Mouse (Mus musculus) adipocyte (in vitro differentiated cells): Measurements from ENCODE around the gene Oas1e.

Experiments used
- DNase-seq: peaks from one replicate; pipeline ENCODE4 v3.0.0-alpha.2; 2016; ENCODE audit warnings: low spot score

The Oas1e gene

DNA sequence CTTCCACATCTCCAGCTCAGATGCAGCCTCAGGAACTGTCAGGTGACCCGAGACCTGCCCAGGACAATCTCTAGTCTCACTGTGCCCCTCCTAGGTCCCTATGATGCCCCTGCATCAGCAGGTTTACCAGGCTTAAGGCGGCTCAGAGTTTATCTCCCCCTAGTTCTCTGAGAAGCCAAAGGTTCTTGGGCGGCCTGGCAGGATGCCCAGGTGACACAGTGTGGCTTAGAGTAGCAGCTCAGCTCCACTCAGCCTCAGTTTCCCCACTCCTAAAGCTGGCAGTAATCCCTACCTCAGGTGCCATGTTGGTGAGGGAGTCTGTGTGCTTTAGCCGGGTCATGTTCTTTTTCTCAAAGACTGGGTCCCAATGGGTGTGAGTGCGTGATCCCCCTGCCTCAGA, 18.5 kb downstream of the Oas1e start:
- DNase-seq, result no peak

DNA sequence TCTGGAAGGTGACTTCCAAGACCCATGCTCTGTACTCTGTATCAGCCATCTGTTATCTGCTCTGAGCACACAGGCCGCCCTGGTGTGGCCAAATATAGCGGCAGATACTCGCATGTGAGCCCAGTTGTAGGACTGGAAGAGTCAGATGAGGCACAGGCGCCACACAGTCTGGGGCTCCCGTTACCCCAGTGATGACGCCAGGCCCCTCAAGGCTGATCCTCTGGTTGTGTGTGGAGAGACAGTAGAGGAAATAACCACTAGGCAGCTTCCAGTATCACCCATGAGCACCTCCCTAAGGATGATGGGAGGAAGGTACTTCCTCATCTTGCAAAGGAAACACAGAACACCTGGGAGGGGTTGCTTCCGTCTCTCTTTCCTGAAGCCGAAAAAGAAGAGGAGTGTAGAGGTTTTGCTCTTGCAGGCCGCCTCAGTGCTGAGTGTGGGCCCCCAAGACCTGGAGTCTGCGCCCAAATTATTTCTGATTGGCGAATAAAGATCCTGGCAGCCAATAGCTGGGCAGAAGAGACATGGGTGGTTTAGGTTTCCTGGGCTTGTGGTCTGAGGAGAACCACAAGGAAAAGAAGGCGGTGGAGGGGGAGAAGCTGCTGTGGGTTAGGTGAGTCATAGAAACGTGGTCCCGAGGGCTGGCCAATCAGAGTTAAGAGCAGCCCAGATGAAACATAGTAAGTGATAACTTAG, 19.9 kb downstream of the Oas1e start:
- DNase-seq, result no peak

DNA sequence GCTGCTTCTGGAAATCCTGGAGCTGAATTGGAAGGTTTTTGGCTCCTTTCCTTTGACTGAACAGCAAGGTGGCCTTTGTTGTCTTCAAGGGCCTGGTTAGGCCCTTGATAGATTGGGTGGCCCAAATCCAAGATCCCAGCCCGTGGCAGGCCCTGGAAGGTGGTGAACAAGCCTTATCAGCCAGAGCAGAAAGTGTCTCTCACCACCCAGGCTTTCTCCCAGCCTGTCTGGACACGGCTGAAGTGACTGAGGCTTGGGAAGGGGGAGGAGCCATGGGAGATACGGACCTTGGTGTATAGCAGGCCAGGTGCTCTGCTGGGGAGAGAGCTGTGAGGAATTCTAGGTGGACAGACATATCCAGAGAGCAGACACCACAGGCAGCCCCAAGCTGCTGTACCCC, 25.9 kb downstream of the Oas1e start:
- DNase-seq, result no peak

DNA sequence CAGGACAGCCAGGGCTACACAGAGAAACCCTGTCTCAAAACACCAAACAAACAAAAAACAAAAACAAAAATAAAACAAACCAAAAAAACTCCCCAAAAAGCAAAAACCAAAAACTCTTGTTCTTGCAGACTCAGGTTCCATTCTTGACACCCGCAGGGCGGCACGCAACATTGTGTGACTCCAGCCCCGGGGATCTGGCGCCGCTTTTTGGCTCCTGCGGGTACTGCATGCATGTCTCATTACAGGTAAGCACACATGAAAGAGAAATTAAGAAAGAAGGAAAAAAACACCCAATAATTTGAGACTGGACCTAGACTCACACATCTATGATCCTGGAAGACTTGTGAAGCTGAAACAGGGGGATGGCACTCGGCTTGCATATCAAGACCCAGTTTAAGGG, 30.3 kb downstream of the Oas1e start:
- DNase-seq, result no peak

DNA sequence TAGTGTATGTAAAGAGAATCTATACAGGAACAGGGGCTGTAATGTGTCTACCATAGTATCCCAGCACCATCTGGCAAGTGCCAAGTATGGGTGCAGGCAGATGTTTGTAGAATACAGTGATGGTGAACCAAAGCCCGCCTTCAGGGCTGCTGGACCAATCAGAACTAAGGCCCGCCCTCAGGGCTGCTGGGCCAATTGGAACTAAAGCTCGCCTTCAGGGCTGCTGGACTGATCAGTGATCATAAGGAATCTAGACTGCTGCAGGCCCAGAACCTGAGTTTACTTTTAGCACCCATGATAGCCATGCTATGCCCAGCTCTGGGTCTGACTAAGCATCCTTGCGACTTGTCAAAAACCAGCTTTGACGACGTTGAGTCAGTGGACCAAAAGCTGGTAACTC, 33.4 kb downstream of the Oas1e start:
- no peak for DNase-seq

DNA sequence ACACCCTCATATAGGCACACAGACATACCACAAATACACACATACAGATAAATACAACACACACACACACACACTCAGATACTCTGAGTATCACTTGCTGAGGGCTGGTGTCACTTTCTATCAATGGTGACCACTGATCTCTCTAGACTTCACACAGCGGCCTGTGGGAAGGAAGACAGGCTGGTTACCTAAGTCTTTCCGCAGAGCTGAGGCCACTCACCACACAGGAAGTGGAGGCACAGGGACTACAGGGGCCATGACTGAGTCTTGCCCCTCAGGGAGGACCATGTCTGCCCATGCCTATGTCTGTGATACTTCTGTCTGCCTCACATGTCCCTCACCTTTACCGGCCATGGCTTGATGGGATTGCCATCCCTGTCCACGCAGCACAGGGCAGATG, 41.1 kb downstream of the Oas1e start:
- DNase-seq, result no peak

DNA sequence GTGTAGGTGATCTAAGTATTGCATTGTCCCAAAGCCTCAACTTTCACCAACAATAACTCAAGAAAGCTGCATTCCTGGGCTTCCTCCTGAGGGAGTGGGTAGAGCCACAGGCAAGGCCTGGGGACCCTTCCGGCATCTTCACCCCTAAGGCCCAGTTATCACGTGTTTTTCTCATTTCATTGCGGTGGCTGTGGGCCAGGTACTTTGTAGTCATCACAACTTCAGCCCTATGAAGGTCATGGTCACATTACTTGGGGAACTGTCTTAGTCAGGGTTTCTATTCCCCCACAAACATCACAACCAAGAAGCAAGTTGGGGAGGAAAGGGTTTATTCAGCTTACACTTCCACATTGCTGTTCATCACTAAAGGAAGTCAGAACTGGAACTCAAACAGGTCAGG, 42.5 kb downstream of the Oas1e start:
- DNase-seq, result no peak

DNA sequence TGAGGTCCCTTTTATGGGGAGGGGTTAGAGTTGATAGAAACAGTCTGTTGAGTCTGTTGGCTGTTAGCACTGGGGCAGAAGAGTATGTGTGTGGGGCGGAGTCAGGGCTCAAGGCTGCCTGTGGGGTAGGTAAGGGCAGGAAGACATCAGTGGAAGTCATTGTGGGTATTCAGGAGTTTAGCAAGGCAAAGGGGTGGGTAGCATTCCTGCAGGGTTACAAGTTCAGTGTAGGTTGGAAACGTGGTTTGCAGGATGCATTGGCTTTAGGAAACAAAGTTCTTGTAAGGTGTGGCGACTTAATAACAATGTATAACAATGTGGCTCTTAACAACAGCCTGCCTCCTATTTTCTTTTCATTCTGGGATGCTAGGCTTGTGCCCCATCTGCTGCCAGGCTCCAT, 44.1 kb downstream of the Oas1e start:
- no peak for DNase-seq

DNA sequence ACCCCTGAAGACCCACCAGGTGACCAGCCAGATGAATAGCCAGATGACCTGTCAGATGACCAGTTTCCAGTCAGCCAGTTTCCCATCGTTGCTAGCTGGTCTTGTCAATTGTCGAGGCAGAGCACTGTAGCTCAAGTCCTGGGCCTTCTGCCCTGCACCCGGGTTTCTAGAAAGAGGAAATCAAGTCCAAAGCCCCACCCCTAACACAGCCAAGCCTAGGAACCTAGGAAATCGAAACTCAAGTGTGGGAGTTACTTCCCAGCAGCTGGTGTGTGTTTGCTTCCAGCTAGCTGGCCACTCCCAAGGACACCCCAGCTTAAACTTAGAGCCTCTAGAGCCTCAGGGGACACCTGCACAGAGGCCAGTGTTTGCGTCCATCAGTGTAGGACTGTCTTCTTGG, 45.6 kb downstream of the Oas1e start, which contains the start of gene Oas2:
Gene Oas2 (minus strand): TSS at position 166 of the 400 bp plus-strand sequence.
- DNase-seq, result peak; percentile 22

DNA sequence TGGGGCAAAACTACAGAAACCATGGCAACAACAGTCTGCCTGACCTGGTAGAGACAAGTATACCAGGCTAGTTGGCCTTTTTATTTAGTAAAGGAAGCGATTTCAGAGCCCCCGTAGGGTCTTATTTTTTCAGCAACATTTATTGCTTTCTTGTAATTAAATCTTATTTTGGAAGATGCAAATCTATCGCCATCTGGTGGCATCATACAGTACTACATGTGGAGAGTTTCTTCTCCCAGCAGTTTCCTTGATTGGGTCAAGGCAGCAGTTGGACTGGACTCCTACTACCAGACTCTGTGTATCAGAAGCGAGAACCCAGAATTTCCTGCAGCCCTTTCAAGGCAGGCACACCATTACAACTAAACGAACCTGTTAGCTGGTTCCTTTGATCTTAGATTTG, 48.9 kb downstream of the Oas1e start:
- peak; percentile 76 for DNase-seq

DNA sequence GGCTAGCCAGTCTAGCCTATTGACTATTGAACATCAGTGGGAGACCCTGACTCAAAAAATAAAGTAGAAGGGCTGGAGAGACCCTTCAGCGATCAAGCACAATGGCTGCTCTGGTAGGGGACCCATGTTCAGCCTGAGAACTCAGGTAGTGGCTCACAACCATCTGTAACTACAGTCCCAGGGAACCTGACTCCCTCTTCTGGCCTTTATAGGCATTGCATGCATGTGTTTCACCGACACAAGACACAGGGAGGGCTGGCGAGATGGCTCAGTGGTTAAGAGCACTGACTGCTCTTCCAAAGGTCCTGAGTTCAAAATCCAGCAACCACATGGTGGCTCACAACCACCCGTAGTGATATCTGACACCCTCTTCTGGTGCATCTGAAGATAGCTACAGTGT, 53.2 kb downstream of the Oas1e start:
- DNase-seq, result peak; percentile 25
